Mouse (Mus musculus) hindbrain, embryonic 14.5 days (tissue): ENCODE data around the gene Gm16223. TPM values are rescaled to one million over a fixed set of nuclear protein-coding genes. Genes with fewer than 3 reads are reported as not detected.
A peak's percentile ranks its signal among the peaks of the same experiment; 100 is the strongest.

ENCODE experiments used
- ATAC-seq: fragments of 200-750 bp; cut with Nextera tagmentation; 2 replicates; pipeline ENCODE4 v1.8.0; 2017; ENCODE audit warnings: moderate number of reproducible peaks, mild to moderate bottlenecking, moderate TSS enrichment, moderate library complexity; ENCODE audit not compliant: low FRiP score
- DNase-seq: peaks from one replicate; pipeline ENCODE4 v3.0.0-alpha.2; 2015; ENCODE audit warnings: low spot score
- H3K27ac ChIP-seq: fragments of 300-500 bp; sonication (generic); 2 replicates; pipeline ENCODE4 v1.5.1; 2014; ENCODE audit warnings: mild to moderate bottlenecking, moderate library complexity
- H3K27me3 ChIP-seq: fragments of 300-500 bp; sonication (generic); 2 replicates; pipeline ENCODE4 v1.6.1; 2014; ENCODE audit warnings: mild to moderate bottlenecking, low read length, mixed read lengths; ENCODE audit not compliant: control insufficient read depth, insufficient read depth
- H3K36me3 ChIP-seq: fragments of 300-500 bp; sonication (generic); replicated peaks from 2 replicates; pipeline ENCODE4 v1.6.1; 2014; ENCODE audit not compliant: control insufficient read depth, insufficient read depth
- H3K4me1 ChIP-seq: fragments of 300-500 bp; sonication (generic); replicated peaks from 2 replicates; pipeline ENCODE4 v1.6.1; 2014; ENCODE audit warnings: antibody characterized with exemption, low read length, mixed read lengths; ENCODE audit not compliant: control insufficient read depth, insufficient read depth
- H3K4me2 ChIP-seq: fragments of 300-500 bp; sonication (generic); replicated peaks from 2 replicates; pipeline ENCODE4 v1.6.1; 2014; ENCODE audit warnings: mild to moderate bottlenecking, moderate library complexity
- H3K4me3 ChIP-seq: fragments of 300-500 bp; sonication (generic); replicated peaks from 2 replicates; pipeline ENCODE4 v1.5.1; 2014; ENCODE audit warnings: mild to moderate bottlenecking, low read length
- H3K9ac ChIP-seq: fragments of 300-500 bp; sonication (generic); 2 replicates; pipeline ENCODE4 v1.6.1; 2014
- H3K9me3 ChIP-seq: fragments of 300-500 bp; sonication (generic); 2 replicates; pipeline ENCODE4 v1.6.1; 2016; ENCODE audit warnings: low read length; ENCODE audit not compliant: control insufficient read depth
- WGBS: fragments of 180-500 bp; shearing (Covaris S2); extraction: QIAGEN DNeasy Blood & Tissue Kit; methylation state at CpG from one replicate; pipeline ENCODE4 v1.1.7; 2014; 5-methylcytosine and 5-hydroxymethylcytosine counted together
- polyA plus RNA-seq: library from polyadenylated mRNA; unstranded; fragments of >200 nt; fragmentation: Nextera tagmentation; extraction: Ambion mirVana; gene quantifications from 2 replicates; pipeline ENCODE4 v1.2.1, GENCODE M21; 2014

The Gm16223 gene
- 0.12 TPM in 1 of 2 replicates, not detected in the other for polyA plus RNA-seq

GRCm38 (mm10) chr5:42067476-42068187 is at the start of gene Gm16223:
TSS of gene Gm16223 (plus strand) at chr5:42067960.
- Histone ChIP-seq H3K27me3 (no peaks in the 10 kb centered on the region), H3K9ac (no peak within 1 kb of the TSS), H3K4me1 (no peaks in the 10 kb centered on the region), H3K27ac (peak within 1 kb of the TSS; percentile 52), H3K36me3 (no peaks in the 10 kb centered on the region), H3K4me2 (no peak within 1 kb of the TSS), H3K9me3 (no peaks in the 10 kb centered on the region), H3K4me3 (no peak within 1 kb of the TSS)
- DNase-seq = no peak
- 40% methylated on average over 10 of the region's 10 CpGs for WGBS
- ATAC-seq = peak; percentile 77

- 88% methylated on average over 3 of the region's 3 CpGs for WGBS
- no peak for ATAC-seq
These were observed 45.7 kb upstream of the Gm16223 start for GRCm38 (mm10) chr5:42022029-42022428.

GRCm38 (mm10) chr5:42023521-42023920 is 44.2 kb upstream of the Gm16223 start:
- Histone ChIP-seq H3K4me1 (no peaks in the 10 kb centered on the region), H3K4me2 (no peak overlapping the region), H3K27ac (no peak overlapping the region), H3K27me3 (no peaks in the 10 kb centered on the region), H3K9ac (no peak overlapping the region), H3K9me3 (no peaks in the 10 kb centered on the region), H3K4me3 (no peak overlapping the region), H3K36me3 (no peaks in the 10 kb centered on the region)
- ATAC-seq = no peak
- DNase-seq = no peak
- WGBS = 70% methylated on average over 1 of the region's 1 CpGs

More at GRCm38 (mm10) chr5:42022029-42022428, 45.7 kb upstream of the Gm16223 start:
- H3K27me3 ChIP-seq = no peaks in the 10 kb centered on the region
- no peaks in the 10 kb centered on the region for H3K9me3 ChIP-seq
- no peak overlapping the region for H3K9ac ChIP-seq
- no peaks in the 10 kb centered on the region for H3K36me3 ChIP-seq
- H3K4me2 ChIP-seq = no peak overlapping the region
- no peak overlapping the region for H3K27ac ChIP-seq
- no peak overlapping the region for H3K4me3 ChIP-seq
- no peaks in the 10 kb centered on the region for H3K4me1 ChIP-seq
- no peak for DNase-seq

GRCm38 (mm10) chr5:42036388-42037082 is 31.2 kb upstream of the Gm16223 start:
- no peaks in the 10 kb centered on the region for H3K4me1 ChIP-seq
- no peak; the same call in 1 of the 2 replicates for ATAC-seq
- H3K27me3 ChIP-seq = no peaks in the 10 kb centered on the region
- H3K4me2 ChIP-seq = no peak overlapping the region
- 59% methylated on average over 15 of the region's 15 CpGs for WGBS
- no peak overlapping the region for H3K27ac ChIP-seq
- no peaks in the 10 kb centered on the region for H3K36me3 ChIP-seq
- no peaks in the 10 kb centered on the region for H3K9me3 ChIP-seq
- H3K9ac ChIP-seq = no peak overlapping the region
- no peak overlapping the region for H3K4me3 ChIP-seq
- no peak for DNase-seq

GRCm38 (mm10) chr5:42054636-42055035 is 13.1 kb upstream of the Gm16223 start:
- WGBS = 61% methylated on average over 4 of the region's 4 CpGs
- Histone ChIP-seq H3K27ac (no peak overlapping the region), H3K4me3 (no peak overlapping the region), H3K36me3 (no peaks in the 10 kb centered on the region), H3K27me3 (no peaks in the 10 kb centered on the region), H3K4me1 (no peaks in the 10 kb centered on the region), H3K9ac (no peak overlapping the region), H3K9me3 (no peaks in the 10 kb centered on the region), H3K4me2 (no peak overlapping the region)
- ATAC-seq (no peak), DNase-seq (peak; percentile 40)

GRCm38 (mm10) chr5:42055151-42055550 is 12.6 kb upstream of the Gm16223 start:
- H3K27ac ChIP-seq = no peak overlapping the region
- no peaks in the 10 kb centered on the region for H3K27me3 ChIP-seq
- no peaks in the 10 kb centered on the region for H3K9me3 ChIP-seq
- H3K4me1 ChIP-seq = no peaks in the 10 kb centered on the region
- H3K36me3 ChIP-seq = no peaks in the 10 kb centered on the region
- no peak overlapping the region for H3K9ac ChIP-seq
- H3K4me2 ChIP-seq = no peak overlapping the region
- WGBS = 86% methylated on average over 5 of the region's 5 CpGs
- H3K4me3 ChIP-seq = no peak overlapping the region
- DNase-seq (no peak), ATAC-seq (no peak)

- ATAC-seq (no peak), DNase-seq (no peak)
- no peaks in the 10 kb centered on the region for H3K9me3 ChIP-seq
- H3K4me1 ChIP-seq = no peaks in the 10 kb centered on the region
- H3K4me3 ChIP-seq = no peak overlapping the region
- H3K4me2 ChIP-seq = no peak overlapping the region
- no peaks in the 10 kb centered on the region for H3K27me3 ChIP-seq
- H3K9ac ChIP-seq = no peak overlapping the region
- H3K36me3 ChIP-seq = no peaks in the 10 kb centered on the region
- no peak overlapping the region for H3K27ac ChIP-seq
- WGBS = 76% methylated on average over 2 of the region's 2 CpGs
These were observed 2.7 kb upstream of the Gm16223 start for GRCm38 (mm10) chr5:42065090-42065489.

- no peaks in the 10 kb centered on the region for H3K9me3 ChIP-seq
- DNase-seq (no peak), ATAC-seq (peak; percentile 15; the same call in 1 of the 2 replicates)
- H3K4me3 ChIP-seq = no peak overlapping the region
- 59% methylated on average over 3 of the region's 3 CpGs for WGBS
- no peak overlapping the region for H3K27ac ChIP-seq
- no peaks in the 10 kb centered on the region for H3K4me1 ChIP-seq
- no peaks in the 10 kb centered on the region for H3K27me3 ChIP-seq
- no peak overlapping the region for H3K9ac ChIP-seq
- no peaks in the 10 kb centered on the region for H3K36me3 ChIP-seq
- no peak overlapping the region for H3K4me2 ChIP-seq
These were observed 685 bp upstream of the Gm16223 start for GRCm38 (mm10) chr5:42067075-42067474.

- 57% methylated on average over 1 of the region's 1 CpGs for WGBS
- DNase-seq (no peak), ATAC-seq (no peak; the same call in none of the 2 replicates)
These were observed 424 bp downstream of the Gm16223 start for GRCm38 (mm10) chr5:42068188-42068579.

More at GRCm38 (mm10) chr5:42068188-42068579, 424 bp downstream of the Gm16223 start:
- H3K36me3 ChIP-seq = no peaks in the 10 kb centered on the region
- H3K4me1 ChIP-seq = no peaks in the 10 kb centered on the region
- H3K9ac ChIP-seq = no peak overlapping the region
- H3K9me3 ChIP-seq = no peaks in the 10 kb centered on the region
- no peak overlapping the region for H3K4me2 ChIP-seq
- H3K27ac ChIP-seq = peak overlapping the region; percentile 52
- H3K27me3 ChIP-seq = no peaks in the 10 kb centered on the region
- H3K4me3 ChIP-seq = no peak overlapping the region
